Mouse (Mus musculus) layer of hippocampus, postnatal 25 days (tissue): ENCODE measurements around the gene Prss38. TPM values are rescaled to one million over a fixed set of nuclear protein-coding genes. Genes with fewer than 3 reads are reported as not detected.
"Not testable (repeated sequence)": the region's sequence is repeated elsewhere in the genome, so short reads cannot be mapped to it uniquely, and the experiment has no call there.

ENCODE experiments used
- DNase-seq, 2 experiments: peaks; one replicate each; pipeline ENCODE4 v3.0.0; 2022; ENCODE audit warnings: mixed read lengths in 2 of 2, low spot score in 1 of 2; ENCODE audit errors: extremely low spot score in 1 of 2
- total RNA-seq, 2 experiments: library from RNA; stranded (reverse); gene quantifications; 2 replicates each; pipeline ENCODE4 v1.2.3; 2021

Gene Prss38
- total RNA-seq, 2 experiments from 2014 or later, result not detected

DNA sequence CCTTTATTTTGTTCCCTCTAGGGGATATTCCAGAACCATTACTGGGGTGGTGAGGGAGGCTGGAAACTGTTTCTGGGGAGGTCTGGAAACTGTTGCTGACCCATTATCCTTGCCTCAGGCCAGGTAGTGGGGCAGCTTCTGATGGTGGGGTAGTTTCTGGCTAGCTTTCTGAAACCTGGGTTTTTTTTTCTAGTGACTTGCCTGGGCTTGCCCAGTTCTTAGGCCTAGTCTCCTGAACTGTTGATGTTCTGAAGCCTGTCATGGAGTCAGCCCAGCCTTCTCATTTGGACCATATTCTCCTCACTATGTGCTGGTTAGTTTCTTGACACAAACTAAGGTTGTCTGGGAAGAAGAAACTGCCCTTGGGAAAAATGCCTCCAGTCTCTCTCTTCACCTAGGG is 4.1 kb upstream of the Prss38 start:
- DNase-seq, result no peak

GRCm38 (mm10) chr11:59377999-59378398 is 2.5 kb upstream of the Prss38 start:
- no peak for DNase-seq

DNA sequence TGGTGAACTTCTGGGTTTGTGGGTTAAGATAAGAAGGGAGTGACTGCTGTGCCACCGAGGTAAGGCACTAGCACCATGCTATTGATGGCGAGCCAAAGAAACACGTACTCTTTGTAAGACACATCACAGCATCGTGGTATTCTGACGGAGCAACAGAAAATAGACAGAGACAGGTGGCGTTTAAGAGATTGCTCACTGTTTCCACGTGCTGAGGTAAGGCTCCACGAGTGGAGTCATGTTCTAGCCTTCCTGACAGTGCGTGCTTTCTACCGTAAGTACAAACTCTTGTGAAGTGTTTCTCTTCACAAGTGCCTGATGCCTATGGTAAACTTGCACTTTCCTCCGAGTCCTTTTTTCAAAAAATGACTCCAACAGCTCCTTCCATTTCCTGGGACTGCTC is 5.6 kb downstream of the Prss38 start:
- DNase-seq, result no peak

DNA sequence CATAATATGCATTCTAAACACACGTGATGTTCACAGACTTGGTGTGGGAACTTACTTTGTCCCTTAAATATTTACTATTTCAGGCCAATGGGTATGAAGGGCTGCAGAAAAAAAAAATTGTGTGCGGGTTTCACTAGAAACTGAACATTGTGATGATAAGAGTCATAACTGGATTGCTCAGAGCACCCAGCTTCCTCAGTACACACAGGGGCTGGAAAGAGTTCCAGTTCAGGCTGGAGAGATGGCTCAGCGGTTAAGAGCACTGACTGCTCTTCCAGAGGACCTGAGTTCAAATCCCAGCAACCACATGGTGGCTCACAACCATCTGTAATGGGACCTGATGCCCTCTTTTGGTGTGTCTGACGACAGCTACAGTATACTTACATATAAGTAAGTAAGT is 7.5 kb downstream of the Prss38 start:
- not testable (repeated sequence) for DNase-seq

- DNase-seq, result no peak
Observed at GRCm38 (mm10) chr11:59366633-59367032, 8.8 kb downstream of the Prss38 start.

- DNase-seq, result no peak
Observed at GRCm38 (mm10) chr11:59366031-59366430, 9.4 kb downstream of the Prss38 start.

- DNase-seq, result no peak
Observed at GRCm38 (mm10) chr11:59364417-59364816, 11.0 kb downstream of the Prss38 start.

DNA sequence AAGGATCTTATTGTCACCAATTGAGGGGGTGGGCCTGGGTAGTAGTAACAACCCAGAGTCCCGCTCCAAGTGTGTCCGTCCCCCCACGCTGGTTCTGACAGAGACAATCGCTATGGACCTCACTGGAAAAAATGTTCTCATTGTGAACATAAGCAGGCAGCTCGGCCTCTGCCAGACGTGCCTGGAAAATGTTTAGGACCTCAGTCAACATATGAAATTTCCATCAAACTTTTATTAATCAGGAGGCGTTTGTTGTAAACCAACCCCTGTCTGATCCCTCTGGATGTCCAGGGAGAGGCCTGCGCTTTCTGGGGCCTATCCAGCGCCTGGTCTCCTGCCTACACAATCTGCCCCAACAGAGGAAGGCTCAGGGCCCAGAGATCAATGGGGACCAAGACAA is 11.4 kb downstream of the Prss38 start:
- no peak for DNase-seq

DNA sequence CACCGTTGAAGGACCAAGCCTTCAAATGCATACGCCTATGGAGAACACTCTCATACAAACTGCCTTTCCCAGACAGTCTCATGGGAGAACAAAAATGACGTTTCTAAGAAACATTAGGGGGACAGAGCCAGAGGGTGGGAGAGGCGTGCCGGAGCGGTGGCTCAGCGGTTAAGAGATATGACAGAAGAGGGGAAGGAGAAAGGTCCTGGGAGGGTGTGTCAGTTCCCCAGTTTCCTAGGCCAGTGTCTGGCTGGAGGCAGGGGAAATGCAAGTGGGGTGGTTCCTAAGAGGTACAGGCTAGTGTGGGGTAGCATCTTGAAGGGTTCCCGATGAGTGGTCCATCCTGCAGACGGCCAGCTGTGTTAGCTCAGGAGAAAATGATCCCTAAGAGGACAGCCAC is 14.2 kb downstream of the Prss38 start:
- DNase-seq, result no peak

DNA sequence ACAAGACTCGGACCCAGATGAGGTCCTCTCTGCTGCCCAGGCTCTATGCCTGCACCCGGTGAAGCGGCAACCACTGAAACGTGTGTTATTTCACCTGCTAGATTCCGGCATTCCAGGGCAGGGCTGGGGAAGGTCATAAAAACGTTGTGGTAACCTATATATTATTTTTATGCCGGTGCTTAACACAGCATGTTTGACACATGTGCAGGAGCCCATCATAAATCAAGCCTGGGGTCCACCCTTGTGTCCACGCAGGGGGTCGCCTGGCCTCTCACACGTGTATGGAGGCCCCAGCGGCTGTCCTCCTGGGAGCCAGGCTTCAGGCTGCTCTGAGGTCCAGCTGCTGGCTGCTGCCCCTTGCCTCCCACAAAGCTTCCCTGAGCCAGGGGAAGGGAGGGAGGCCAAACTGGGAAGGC is 18.6 kb downstream of the Prss38 start:
- no peak for DNase-seq

GRCm38 (mm10) chr11:59354793-59355192 is 20.7 kb downstream of the Prss38 start:
- DNase-seq, result no peak

- DNase-seq, result no peak
Observed at GRCm38 (mm10) chr11:59350326-59350725, 25.1 kb downstream of the Prss38 start.

- no peak for DNase-seq
Observed at GRCm38 (mm10) chr11:59346166-59346910, 29.1 kb downstream of the Prss38 start.

DNA sequence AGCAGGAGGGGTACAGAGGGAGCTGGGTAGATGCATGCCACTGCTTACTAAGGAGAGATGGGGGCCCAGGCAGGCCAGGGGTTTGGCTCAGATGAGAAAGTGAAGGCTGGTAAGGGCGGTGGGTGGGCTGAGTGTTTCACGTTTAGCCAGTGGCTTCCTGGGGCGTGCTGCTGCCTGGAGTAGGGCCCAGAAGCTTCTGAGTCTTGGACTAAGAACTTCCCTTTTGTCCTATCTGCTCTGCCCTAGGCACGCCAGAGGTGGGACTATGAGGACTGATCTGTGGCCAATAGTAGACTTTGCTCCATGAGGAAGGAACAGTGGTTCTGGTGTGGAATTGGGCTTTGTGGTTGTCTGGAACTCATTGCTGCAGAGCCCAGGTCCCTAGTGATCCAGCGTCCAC is 32.5 kb downstream of the Prss38 start:
- no peak for DNase-seq

DNA sequence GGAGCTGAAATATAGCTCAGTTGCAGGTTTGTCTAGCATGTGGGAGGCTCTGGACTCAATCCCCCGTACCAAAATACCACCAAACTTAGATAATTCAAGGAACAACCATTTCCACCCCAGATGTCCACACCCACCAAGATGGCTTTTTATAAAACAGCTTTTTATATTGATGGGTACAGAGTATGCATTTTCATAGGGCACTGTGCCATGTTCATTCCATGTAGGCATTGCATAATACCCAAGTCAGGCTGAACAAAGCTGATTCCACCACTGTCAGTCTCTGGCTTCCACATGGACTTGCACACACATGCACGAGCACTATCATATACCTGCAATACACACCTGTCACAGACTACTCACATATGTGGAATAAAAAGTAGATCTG is 36.7 kb downstream of the Prss38 start:
- no peak for DNase-seq

GRCm38 (mm10) chr11:59337955-59338735 is 37.3 kb downstream of the Prss38 start:
- no peak for DNase-seq

DNA sequence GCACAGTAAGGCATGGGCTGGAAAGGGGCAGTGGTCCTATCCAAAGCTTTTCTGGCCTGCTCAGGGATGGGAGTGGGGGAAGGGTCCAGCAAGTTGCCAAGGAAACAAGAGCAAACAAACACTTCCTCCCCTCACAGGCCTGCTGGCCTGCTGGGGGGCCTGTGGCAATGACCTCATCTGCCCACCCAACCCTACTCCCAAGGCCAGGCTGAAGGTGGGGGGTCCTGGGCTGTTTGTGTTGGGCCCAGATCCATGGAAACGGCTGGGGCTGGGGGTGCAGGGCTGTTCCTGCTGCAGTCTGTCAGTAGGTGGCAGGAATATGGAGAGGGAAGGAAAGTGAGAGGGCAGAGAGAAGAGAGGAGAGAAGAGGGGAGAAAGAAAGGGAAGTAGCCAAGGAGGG is 39.1 kb downstream of the Prss38 start:
- no peak for DNase-seq

- no peak for DNase-seq
Observed at GRCm38 (mm10) chr11:59335942-59336341, 39.5 kb downstream of the Prss38 start.

GRCm38 (mm10) chr11:59335150-59335549 is 40.3 kb downstream of the Prss38 start:
- no peak for DNase-seq

- DNase-seq, result no peak
Observed at GRCm38 (mm10) chr11:59332938-59333337, 42.5 kb downstream of the Prss38 start.

DNA sequence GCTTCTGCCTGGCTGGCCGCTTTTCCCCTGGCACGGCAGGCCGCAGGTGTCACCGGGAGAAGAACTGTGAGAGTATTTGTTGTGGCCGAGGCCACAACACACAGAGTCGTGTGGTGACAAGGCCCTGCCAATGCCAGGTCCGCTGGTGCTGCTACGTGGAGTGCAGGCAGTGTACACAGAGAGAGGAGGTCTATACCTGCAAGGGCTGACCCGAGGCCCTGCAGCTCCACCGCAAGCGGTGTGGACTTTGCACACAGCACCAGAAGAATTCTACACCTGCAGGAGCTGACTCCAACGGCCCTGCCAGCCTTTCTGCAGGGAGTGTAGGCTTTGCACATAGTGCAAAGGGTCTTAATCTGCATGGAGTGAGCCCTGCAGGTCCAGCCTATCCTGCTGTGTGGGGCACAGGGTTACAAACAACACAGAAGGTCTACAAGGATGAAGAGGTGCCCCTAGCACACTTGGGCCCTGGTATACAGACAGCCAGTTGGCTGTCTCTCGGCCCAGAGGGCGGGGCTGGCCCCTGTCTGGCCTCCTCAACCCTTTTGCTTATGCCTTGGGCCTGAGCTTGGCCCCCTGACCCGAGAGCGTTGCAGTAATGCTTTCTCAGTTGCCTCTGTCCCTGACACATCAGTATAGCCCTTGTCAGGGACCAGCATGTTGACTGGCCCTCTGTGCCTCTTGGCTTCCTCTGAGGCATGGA is 44.1 kb downstream of the Prss38 start:
- DNase-seq, result no peak
